Mouse (Mus musculus) hematopoietic stem cell, adult 5-6 weeks (primary cell): Measurements from ENCODE around the gene Atpaf1. TPM values are rescaled to one million over a fixed set of nuclear protein-coding genes. Genes with fewer than 3 reads are reported as not detected.

Experiments used
- ATAC-seq, 2 experiments: fragments of 125-278 bp in 1 of 2; replicated peaks in 1 of 2; 2 replicates each; pipeline ENCODE4 v1.8.0; 2016 to 2017; ENCODE audit warnings: inconsistent platforms in 2 of 2, mild to moderate bottlenecking in 2 of 2, moderate number of reproducible peaks in 2 of 2, low read depth in 1 of 2, moderate TSS enrichment in 1 of 2; ENCODE audit not compliant: low FRiP score in 2 of 2, poor library complexity in 2 of 2, severe bottlenecking in 2 of 2, insufficient read depth in 1 of 2, low TSS enrichment in 1 of 2
- total RNA-seq: library from RNA; stranded (forward); fragments of 172-1452, 232-1000 nt; gene quantifications from 2 replicates; pipeline ENCODE4 v1.2.3, GENCODE M21; 2017

Gene Atpaf1
- 13.7 and 16.8 TPM in 2 replicates for total RNA-seq

DNA sequence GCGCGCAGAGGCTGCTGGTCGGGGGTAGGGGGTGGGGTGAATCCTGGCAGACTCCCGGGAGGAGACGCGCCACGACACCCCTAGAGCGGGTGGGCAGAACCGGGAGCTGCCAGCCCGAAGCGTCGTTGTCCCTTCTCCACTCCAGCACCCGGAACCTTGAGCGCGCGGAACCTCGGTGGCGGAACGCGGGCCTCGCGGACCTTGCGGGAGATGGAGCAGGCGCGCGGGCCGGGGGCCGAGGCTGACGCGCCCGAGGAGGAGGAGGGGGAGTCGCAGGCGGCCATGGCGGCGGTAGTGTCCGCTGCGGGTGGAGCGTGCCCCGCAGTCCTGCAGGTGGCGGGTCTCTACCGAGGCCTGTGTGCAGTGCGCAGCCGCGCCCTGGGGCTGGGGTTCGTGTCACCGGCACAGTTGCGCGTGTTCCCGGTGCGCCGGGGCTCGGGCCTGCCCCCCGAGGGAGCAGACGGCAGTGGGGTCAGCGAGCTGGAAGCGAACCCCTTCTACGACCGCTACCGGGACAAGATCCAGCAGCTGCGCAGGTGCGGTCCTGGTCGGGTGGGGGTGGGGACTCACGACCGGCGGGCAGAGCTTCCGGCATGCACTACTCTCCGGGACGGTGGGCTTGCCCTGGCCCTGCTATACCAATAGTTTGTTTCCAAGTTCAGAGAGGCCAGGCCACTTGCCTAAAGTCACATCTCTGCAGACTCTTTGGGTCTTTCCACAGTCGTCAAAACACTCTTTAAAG is at the start of gene Atpaf1:
Gene Atpaf1 (plus strand): TSS at position 44 of the 742 bp plus-strand sequence.
- ATAC-seq: peak; percentile 66 to 89

- ATAC-seq: no peak
These were observed 49.7 kb upstream of the Atpaf1 start for GRCm38 (mm10) chr4:115734867-115735266.

- ATAC-seq: peak; percentile 86 to 91
These were observed 47.0 kb upstream of the Atpaf1 start, which contains the start of gene Efcab14 for GRCm38 (mm10) chr4:115737551-115738041. TSS of gene Efcab14 (plus strand) at chr4:115737744.

- no peak for ATAC-seq
These were observed 46.1 kb upstream of the Atpaf1 start for GRCm38 (mm10) chr4:115738481-115738985.

GRCm38 (mm10) chr4:115742658-115743057 is 42.0 kb upstream of the Atpaf1 start:
- no peak for ATAC-seq

- no peak for ATAC-seq
These were observed 41.5 kb upstream of the Atpaf1 start for GRCm38 (mm10) chr4:115743096-115743495.

GRCm38 (mm10) chr4:115748181-115748580 is 36.4 kb upstream of the Atpaf1 start:
- no peak for ATAC-seq

GRCm38 (mm10) chr4:115749336-115749735 is 35.3 kb upstream of the Atpaf1 start:
- ATAC-seq: no peak

DNA sequence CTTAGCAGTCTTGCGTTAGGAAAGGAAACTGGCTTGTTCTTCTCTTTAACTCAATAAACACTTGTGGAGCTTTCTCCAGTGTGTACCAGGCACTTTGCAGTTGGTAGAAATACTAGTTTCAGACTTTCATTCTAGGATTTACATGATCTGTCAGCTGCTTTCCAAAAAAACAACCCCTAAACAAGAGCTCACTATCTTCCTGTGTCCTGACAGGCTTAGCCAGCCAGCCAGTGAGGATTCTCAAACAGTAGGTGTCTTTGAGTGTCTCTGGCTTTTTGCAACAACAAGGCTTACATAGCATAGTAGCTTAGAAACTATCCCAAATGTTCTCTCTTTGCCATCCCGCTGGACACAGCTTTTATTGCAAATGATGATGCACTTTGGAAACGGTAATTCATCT is 30.5 kb upstream of the Atpaf1 start:
- ATAC-seq: no peak

DNA sequence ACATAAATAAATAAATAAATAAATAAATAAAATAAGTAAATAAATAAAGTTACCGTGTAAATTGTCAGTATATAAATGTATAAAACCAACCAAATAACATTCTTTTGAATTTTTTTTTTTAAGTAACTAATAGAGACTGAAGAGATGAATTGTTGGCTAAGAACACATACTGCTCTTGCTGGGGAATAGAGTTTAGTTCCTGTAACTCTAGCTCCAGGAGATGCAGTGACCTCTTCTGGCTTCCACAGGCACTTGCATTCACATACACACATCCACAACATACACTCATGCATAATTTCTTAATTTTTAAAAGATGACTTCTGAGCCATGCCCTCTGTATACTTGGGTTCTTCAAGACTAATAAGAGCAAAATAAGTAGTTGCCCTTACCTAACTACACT is 29.8 kb upstream of the Atpaf1 start:
- no peak for ATAC-seq

DNA sequence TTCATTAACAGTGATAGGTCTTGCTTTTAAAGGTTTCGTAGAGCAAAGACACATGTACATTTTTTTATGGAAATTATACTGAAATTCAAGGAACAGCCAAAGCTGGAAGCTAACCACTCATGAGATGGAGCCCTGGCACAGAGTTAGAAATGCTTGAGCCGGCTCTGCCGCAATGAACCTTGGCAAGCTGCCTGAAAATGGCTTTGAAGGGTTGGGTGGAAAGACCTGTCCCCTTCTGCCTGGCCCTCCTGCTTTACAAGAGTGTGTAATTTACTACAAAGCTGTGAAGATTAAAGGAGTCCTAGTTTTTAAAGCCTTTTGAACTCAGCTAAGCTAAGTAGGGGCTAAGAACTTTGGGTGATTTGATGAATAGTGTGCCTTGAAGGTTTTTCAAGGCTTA is 23.4 kb upstream of the Atpaf1 start:
- ATAC-seq: no peak

DNA sequence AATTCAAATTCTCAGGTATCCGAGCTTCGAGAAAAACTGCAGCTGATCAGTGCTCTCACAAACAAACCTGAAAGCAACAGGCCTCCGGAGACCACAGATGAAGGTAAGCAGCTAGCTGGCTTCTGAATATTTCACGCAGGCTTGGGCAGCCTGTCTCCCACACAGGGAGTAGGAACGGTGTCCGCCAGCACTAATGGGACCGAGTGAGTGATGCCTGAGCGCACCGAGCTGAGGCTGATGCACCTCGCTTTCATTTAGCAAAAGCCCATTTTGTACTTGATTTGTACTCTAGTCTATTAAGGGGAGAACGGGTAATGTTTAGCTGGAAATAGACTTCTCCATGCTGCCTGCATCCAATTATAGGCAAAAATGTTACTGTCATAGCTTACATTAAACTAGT is 20.0 kb upstream of the Atpaf1 start:
- no peak for ATAC-seq

DNA sequence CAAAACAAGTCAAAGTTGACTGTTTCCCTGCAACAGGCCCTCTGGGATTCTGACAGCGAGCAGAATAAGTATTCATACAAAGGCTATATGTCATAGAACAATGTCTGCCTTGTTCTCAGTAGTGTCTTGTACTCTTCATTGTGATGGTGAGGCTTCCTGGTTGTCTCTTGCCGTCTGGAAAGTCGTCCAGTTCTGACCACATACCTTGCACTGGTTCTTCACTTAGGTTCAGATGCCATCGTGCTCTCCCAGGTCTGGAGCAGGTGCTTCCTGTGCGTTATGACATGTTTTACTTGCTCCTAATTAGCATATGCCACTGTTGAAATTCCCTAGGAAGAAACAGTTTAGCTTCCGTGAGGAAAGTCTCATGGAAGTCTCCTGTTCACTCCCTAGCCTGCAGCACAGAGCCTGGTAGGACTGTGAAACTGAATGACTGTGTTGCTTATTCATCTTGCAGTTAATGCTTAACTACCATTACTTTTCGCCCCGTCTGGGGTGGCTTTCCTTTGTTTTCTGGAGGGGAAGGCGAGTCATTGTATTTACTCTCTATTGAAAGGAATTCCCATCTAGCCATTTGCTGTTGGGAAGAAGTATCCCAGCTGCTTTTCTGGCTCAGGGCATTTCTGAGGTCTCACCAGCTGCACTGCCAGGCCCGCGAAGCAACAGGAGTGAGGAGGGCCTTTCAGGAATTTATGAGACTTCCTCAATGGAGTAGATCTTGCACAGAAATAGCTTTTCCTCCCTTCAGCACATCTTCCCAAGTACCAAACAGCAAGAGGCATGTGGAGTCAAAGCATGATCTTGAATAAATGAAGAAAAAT is 16.8 kb upstream of the Atpaf1 start:
- no peak for ATAC-seq

GRCm38 (mm10) chr4:115775056-115775455 is 9.6 kb upstream of the Atpaf1 start:
- no peak for ATAC-seq

GRCm38 (mm10) chr4:115777627-115778026 is 7.0 kb upstream of the Atpaf1 start:
- ATAC-seq: no peak

- no peak for ATAC-seq
These were observed 4.3 kb upstream of the Atpaf1 start for GRCm38 (mm10) chr4:115780269-115780668.

DNA sequence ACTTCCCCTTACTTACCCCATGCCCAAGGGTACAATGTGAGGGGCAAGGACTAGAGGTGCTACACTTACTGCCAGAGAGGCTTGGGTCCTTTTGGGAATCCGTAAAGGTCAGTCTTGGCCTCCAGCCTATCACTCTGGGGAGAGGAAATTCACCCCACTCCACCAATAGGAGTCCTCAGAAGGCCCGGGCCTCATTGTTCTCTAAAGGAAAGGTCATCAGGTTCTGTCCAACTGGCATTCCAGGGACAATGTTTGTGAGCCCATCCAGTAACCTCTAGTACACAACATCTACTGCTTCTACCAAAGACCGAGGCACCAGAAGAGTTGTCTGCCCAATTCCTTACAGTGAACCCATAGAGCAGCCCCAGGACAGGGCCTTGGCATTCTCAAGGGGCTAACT is 3.7 kb upstream of the Atpaf1 start, which contains the start of gene Tex38:
Gene Tex38 (minus strand): TSS at position 101 of the 400 bp plus-strand sequence.
- ATAC-seq: no peak
